Comparison of ENCODE assay signal across 8 mouse cellular contexts in genomic region chr9:114933723-114934171, GRCm38 (mm10). TPM values are rescaled to one million over a fixed set of nuclear protein-coding genes. Genes with fewer than 3 reads are reported as not detected.
DNase-seq lines count a peak whose midpoint lies in the region; ATAC-seq lines count a peak whose summit lies in the region.

TSS of gene Gpd1l (minus strand) at chr9:114933987.

- no peaks in the 10 kb centered on the region for H3K36me3 ChIP-seq in hindbrain, embryonic 15.5 days

- 0% methylated on average over 30 of the region's 30 CpGs for WGBS in hindbrain, embryonic 15.5 days

- peak within 1 kb of the TSS; percentile 57 for H3K9ac ChIP-seq in hindbrain, embryonic 15.5 days

- no peaks in the 10 kb centered on the region for H3K9me3 ChIP-seq in hindbrain, embryonic 15.5 days

- DNase-seq in T-cell, adult 2 months (ENCODE audit: low spot score) = peak; percentile 90
- DNase-seq in cerebellum, postnatal 36 days = peak; percentile 93 to 97
- peak; percentile 97 for DNase-seq in frontal cortex, postnatal 36 days (ENCODE audit: low spot score in 2 of 2)
- peak; percentile 94 for DNase-seq in left cerebral cortex, adult 11 months (ENCODE audit: low spot score)
- peak; percentile 98 for DNase-seq in lung, postnatal 4 days
- DNase-seq in retina, postnatal 7 days (ENCODE audit: low read depth, low spot score) = peak; percentile 73
- DNase-seq in urinary bladder, adult 2 months (ENCODE audit: low spot score) = peak; percentile 95

- no peaks in the 10 kb centered on the region for H3K27me3 ChIP-seq in hindbrain, embryonic 15.5 days

- peak within 1 kb of the TSS; percentile 89 for H3K4me2 ChIP-seq in hindbrain, embryonic 15.5 days

- peak; percentile 96 for ATAC-seq in hindbrain, embryonic 15.5 days (ENCODE audit: low FRiP score, low read depth)

- peak within 1 kb of the TSS; percentile 69 for H3K27ac ChIP-seq in hindbrain, embryonic 15.5 days (replicated peaks)

- H3K4me3 ChIP-seq in hindbrain, embryonic 15.5 days = peak within 1 kb of the TSS; percentile 60

- peaks cover 15% of the 10 kb centered on the region for H3K4me1 ChIP-seq in hindbrain, embryonic 15.5 days (replicated peaks)

RNA-seq across cellular contexts. Expression of gene Gpd1l, which starts in this region (rescaled TPM):
- 35.2 and 38.5 TPM in 2 replicates for polyA plus RNA-seq in hindbrain, embryonic 15.5 days (2015; fragmentation: Nextera tagmentation; extraction: Ambion mirVana)
- 34.4 and 39.6 TPM in 2 replicates for polyA plus RNA-seq in urinary bladder, adult 2 months (2012; rRNA removed)

Comparison
In these comparisons a context has a peak if more than half of its experiments do, and no peak if none do; other contexts are left out.
1. Peak in every context shown above with its lines: DNase-seq, ATAC-seq, H3K4me3 ChIP-seq and H3K27ac ChIP-seq.